Mouse (Mus musculus) liver, postnatal 0 days (tissue): ENCODE data around the gene Wscd2. TPM values are rescaled to one million over a fixed set of nuclear protein-coding genes. Genes with fewer than 3 reads are reported as not detected.

ENCODE experiments used
- ATAC-seq: fragments of 200-750 bp; cut with Nextera tagmentation; 2 replicates; pipeline ENCODE4 v1.8.0; 2017; ENCODE audit warnings: mild to moderate bottlenecking, moderate library complexity
- DNase-seq: peaks from one replicate; pipeline ENCODE4 v3.0.0-alpha.2; 2016
- H3K27ac ChIP-seq: fragments of 300-500 bp; sonication (generic); 2 replicates; pipeline ENCODE4 v1.5.1; 2014; ENCODE audit warnings: antibody characterized with exemption, moderate library complexity, mild to moderate bottlenecking, low read depth
- H3K27me3 ChIP-seq: fragments of 300-500 bp; sonication (generic); 2 replicates; pipeline ENCODE4 v1.6.1; 2014; ENCODE audit warnings: low read length, control low read depth, mixed read lengths; ENCODE audit not compliant: insufficient read depth
- H3K36me3 ChIP-seq: fragments of 300-500 bp; sonication (generic); replicated peaks from 2 replicates; pipeline ENCODE4 v1.6.1; 2014; ENCODE audit warnings: mild to moderate bottlenecking, control low read depth, low read length, moderate library complexity, mixed read lengths; ENCODE audit not compliant: insufficient read depth
- H3K4me1 ChIP-seq: fragments of 300-500 bp; sonication (generic); 2 replicates; pipeline ENCODE4 v1.6.1; 2014; ENCODE audit warnings: antibody characterized with exemption, mild to moderate bottlenecking, control low read depth; ENCODE audit not compliant: insufficient read depth
- H3K4me2 ChIP-seq: fragments of 300-500 bp; sonication (generic); 2 replicates; pipeline ENCODE4 v1.6.1; 2014; ENCODE audit warnings: low read depth, mild to moderate bottlenecking, low read length, moderate library complexity, mixed read lengths
- H3K4me3 ChIP-seq: fragments of 300-500 bp; sonication (generic); 2 replicates; pipeline ENCODE4 v1.5.1; 2014; ENCODE audit warnings: low read depth, low read length
- H3K9ac ChIP-seq: fragments of 300-500 bp; sonication (generic); replicated peaks from 2 replicates; pipeline ENCODE4 v1.6.1; 2014; ENCODE audit warnings: mild to moderate bottlenecking, moderate library complexity
- H3K9me3 ChIP-seq: fragments of 300-500 bp; sonication (generic); 2 replicates; pipeline ENCODE4 v1.6.1; 2016; ENCODE audit warnings: mild to moderate bottlenecking, control low read depth, low read length, mixed read lengths
- CTCF ChIP-seq: sonication (generic); IDR thresholded peaks from 2 replicates; pipeline ENCODE4 v1.5.1; 2016; ENCODE audit warnings: antibody characterized with exemption, low read depth
- EP300 ChIP-seq: IDR thresholded peaks from 2 replicates; pipeline ENCODE4 v1.6.1; 2016; ENCODE audit warnings: antibody characterized with exemption, low read depth, mild to moderate bottlenecking
- WGBS: fragments of 180-500 bp; shearing (Covaris S2); extraction: QIAGEN DNeasy Blood & Tissue Kit; methylation state at CpG from one replicate; pipeline ENCODE4 v1.1.7; 2014; ENCODE audit not compliant: insufficient replicate concordance; 5-methylcytosine and 5-hydroxymethylcytosine counted together
- polyA plus RNA-seq: library from polyadenylated mRNA; unstranded; fragments of >200 nt; fragmentation: Nextera tagmentation; extraction: Ambion mirVana; gene quantifications from 2 replicates; pipeline ENCODE4 v1.2.1, GENCODE M21; 2015

Wscd2 gene
- 0.04 TPM in 1 of 2 replicates, not detected in the other for polyA plus RNA-seq

GRCm38 (mm10) chr5:113490033-113490432 lies at the start of gene Wscd2:
TSS of gene Wscd2 (plus strand) at chr5:113490333.
- WGBS = 61% methylated on average over 6 of the region's 6 CpGs
- TF ChIP-seq CTCF (no peak), EP300 (no peak)
- H3K27ac ChIP-seq = no peak within 1 kb of the TSS
- no peaks in the 10 kb centered on the region for H3K36me3 ChIP-seq
- H3K9ac ChIP-seq = no peak within 1 kb of the TSS
- no peak for ATAC-seq
- no peak within 1 kb of the TSS for H3K4me2 ChIP-seq
- H3K9me3 ChIP-seq = no peaks in the 10 kb centered on the region
- no peaks in the 10 kb centered on the region for H3K4me1 ChIP-seq
- no peak for DNase-seq
- H3K4me3 ChIP-seq = no peak within 1 kb of the TSS
- H3K27me3 ChIP-seq = peaks cover 37% of the 10 kb centered on the region

- Histone ChIP-seq H3K4me2 (no peak overlapping the region), H3K4me1 (no peaks in the 10 kb centered on the region), H3K27me3 (no peaks in the 10 kb centered on the region), H3K9ac (no peak overlapping the region), H3K9me3 (no peaks in the 10 kb centered on the region), H3K27ac (no peak overlapping the region), H3K4me3 (no peak overlapping the region), H3K36me3 (no peaks in the 10 kb centered on the region)
- TF ChIP-seq EP300 (no peak), CTCF (no peak)
- DNase-seq (no peak), ATAC-seq (no peak)
- 54% methylated on average over 3 of the region's 3 CpGs for WGBS
Measured at GRCm38 (mm10) chr5:113442180-113442579, 48.0 kb upstream of the Wscd2 start.

GRCm38 (mm10) chr5:113448023-113448734 lies 42.0 kb upstream of the Wscd2 start:
- Histone ChIP-seq H3K9ac (no peak overlapping the region), H3K4me3 (no peak overlapping the region), H3K4me2 (no peak overlapping the region), H3K36me3 (no peaks in the 10 kb centered on the region), H3K9me3 (no peaks in the 10 kb centered on the region), H3K27me3 (no peaks in the 10 kb centered on the region), H3K4me1 (no peaks in the 10 kb centered on the region), H3K27ac (no peak overlapping the region)
- TF ChIP-seq EP300 = no peak
- no peak for TF ChIP-seq CTCF
- DNase-seq = no peak
- no peak for ATAC-seq
- 75% methylated on average over 9 of the region's 9 CpGs for WGBS

- 81% methylated on average over 3 of the region's 3 CpGs for WGBS
- ATAC-seq = no peak
- no peak for TF ChIP-seq CTCF
- TF ChIP-seq EP300 = no peak
Measured at GRCm38 (mm10) chr5:113449336-113449735, 40.8 kb upstream of the Wscd2 start.

GRCm38 (mm10) chr5:113452691-113453090 lies 37.4 kb upstream of the Wscd2 start:
- TF ChIP-seq EP300 (no peak), CTCF (no peak)

More at GRCm38 (mm10) chr5:113449336-113449735, 40.8 kb upstream of the Wscd2 start:
- Histone ChIP-seq H3K27me3 (no peaks in the 10 kb centered on the region), H3K36me3 (no peaks in the 10 kb centered on the region), H3K9me3 (no peaks in the 10 kb centered on the region), H3K27ac (no peak overlapping the region), H3K4me2 (no peak overlapping the region), H3K9ac (no peak overlapping the region), H3K4me1 (no peaks in the 10 kb centered on the region), H3K4me3 (no peak overlapping the region)
- DNase-seq = no peak

GRCm38 (mm10) chr5:113453356-113453755 lies 36.8 kb upstream of the Wscd2 start:
- Histone ChIP-seq H3K9ac (no peak overlapping the region), H3K4me3 (no peak overlapping the region), H3K9me3 (no peaks in the 10 kb centered on the region), H3K36me3 (no peaks in the 10 kb centered on the region), H3K4me2 (no peak overlapping the region), H3K4me1 (no peaks in the 10 kb centered on the region), H3K27me3 (no peaks in the 10 kb centered on the region), H3K27ac (no peak overlapping the region)
- no peak for TF ChIP-seq EP300
- no peak for TF ChIP-seq CTCF
- WGBS = 9% methylated on average over 4 of the region's 4 CpGs
- no peak for ATAC-seq
- DNase-seq = no peak

More at GRCm38 (mm10) chr5:113452691-113453090, 37.4 kb upstream of the Wscd2 start:
- H3K4me2 ChIP-seq = no peak overlapping the region
- H3K4me3 ChIP-seq = no peak overlapping the region
- H3K27me3 ChIP-seq = no peaks in the 10 kb centered on the region
- no peak for DNase-seq
- no peak overlapping the region for H3K9ac ChIP-seq
- no peak overlapping the region for H3K27ac ChIP-seq
- WGBS = 5% methylated on average over 1 of the region's 1 CpGs
- no peaks in the 10 kb centered on the region for H3K4me1 ChIP-seq
- H3K9me3 ChIP-seq = no peaks in the 10 kb centered on the region
- ATAC-seq = no peak
- H3K36me3 ChIP-seq = no peaks in the 10 kb centered on the region
